Mouse (Mus musculus): ENCODE measurements around the gene Pex3. TPM values are rescaled to one million over a fixed set of nuclear protein-coding genes. Genes with fewer than 3 reads are reported as not detected.

Gene Pex3
- polyA plus RNA-seq (2015; fragmentation: Nextera tagmentation; extraction: Ambion mirVana), result 20.8 and 22.2 TPM in 2 replicates

DNA sequence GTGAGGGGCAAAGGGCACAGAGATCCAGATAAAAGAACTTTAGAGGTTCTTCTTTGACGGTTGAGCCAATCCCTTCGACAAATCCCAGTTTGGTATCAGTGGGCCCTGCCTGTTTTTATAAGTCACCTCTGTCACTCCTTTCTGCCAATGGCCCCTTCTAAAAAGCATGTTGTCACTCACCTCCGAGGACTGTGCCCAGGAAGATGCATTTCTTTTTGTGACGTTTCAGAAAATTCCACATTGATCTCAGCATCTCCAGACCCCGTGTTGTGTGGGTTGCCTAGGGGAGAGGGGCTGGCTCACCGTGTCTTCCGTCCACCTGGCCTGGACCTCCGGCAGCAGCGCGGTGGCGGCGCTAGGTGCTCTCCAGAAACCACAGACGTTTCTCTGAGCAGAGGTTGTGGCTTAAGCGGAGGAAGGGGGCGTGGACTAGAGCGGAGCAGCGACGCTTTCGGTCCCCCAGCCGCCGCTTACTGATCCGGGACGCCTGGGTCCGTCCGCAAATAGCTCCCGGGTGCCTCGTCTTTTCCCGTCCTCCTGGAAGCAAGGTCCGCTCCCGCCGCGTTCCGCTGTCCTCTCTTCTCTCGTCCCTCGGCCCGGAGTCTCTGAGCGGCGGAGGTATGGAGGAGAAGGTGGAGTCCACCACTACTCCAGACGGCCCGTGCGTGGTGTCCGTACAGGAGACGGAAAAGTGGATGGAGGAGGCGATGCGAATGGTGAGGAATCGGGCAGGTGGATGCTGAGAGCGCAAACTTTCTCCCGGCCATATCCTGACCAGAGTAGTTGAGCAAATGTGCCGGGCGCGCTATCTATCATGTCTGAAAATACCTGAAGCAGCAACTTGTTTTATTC lies at the start of gene Pex3, which contains the start of gene Adat2:
Gene Pex3 (minus strand): TSS at position 497 of the 852 bp plus-strand sequence.
Gene Adat2 (plus strand): TSS at position 249 of the 852 bp plus-strand sequence.
- H3K9ac ChIP-seq (ENCODE audit: low read length), result peak within 1 kb of the TSS; percentile 77
- ATAC-seq (ENCODE audit: low FRiP score, low TSS enrichment) (peak; percentile 98), DNase-seq (ENCODE audit: low spot score) (peak; percentile 94)
- peak within 1 kb of the TSS; percentile 66 for H3K4me2 ChIP-seq (replicated peaks; ENCODE audit: low read depth)
- H3K27me3 ChIP-seq (ENCODE audit: control insufficient read depth, insufficient read depth, low read length), result no peaks in the 10 kb centered on the region
- H3K27ac ChIP-seq (replicated peaks), result peak within 1 kb of the TSS; percentile 82
- H3K36me3 ChIP-seq (ENCODE audit: control insufficient read depth, insufficient read depth, low read length), result no peaks in the 10 kb centered on the region
- H3K4me3 ChIP-seq (ENCODE audit: low read depth, low read length), result peak within 1 kb of the TSS; percentile 63
- TF ChIP-seq EP300 (optimal IDR thresholded peaks at IDR 0.05) (no peak), CTCF (IDR thresholded peaks at IDR 0.05; ENCODE audit: low read depth) (peak; percentile 33)
- WGBS, result under 1% methylated on average over 42 of the region's 51 CpGs
- no peaks in the 10 kb centered on the region for H3K4me1 ChIP-seq (replicated peaks; ENCODE audit: control insufficient read depth, insufficient read depth)
- H3K9me3 ChIP-seq (ENCODE audit: control insufficient read depth, low read length), result no peaks in the 10 kb centered on the region

DNA sequence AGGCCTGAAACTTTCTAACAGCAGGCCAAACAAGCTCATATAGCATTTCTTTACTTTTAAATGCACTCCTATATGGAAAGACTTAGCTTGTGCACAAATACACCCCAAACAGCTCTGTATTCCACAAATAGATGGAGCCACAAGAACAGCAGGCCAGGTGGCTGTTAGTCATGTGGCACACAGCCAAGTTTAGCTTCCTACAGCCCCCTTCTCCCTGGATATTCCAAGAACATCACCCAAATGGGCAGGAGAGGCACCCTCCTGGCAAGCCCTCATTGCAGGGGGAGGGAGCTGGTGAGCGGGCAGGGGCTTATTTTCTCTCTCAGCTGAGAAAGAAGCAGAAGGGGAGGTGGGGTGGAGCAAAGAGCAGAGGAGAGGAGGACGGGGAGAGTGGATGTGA lies 48.0 kb upstream of the Pex3 start:
- 71% methylated on average over 2 of the region's 2 CpGs for WGBS
- DNase-seq (ENCODE audit: low spot score) (no peak), ATAC-seq (ENCODE audit: low FRiP score, low TSS enrichment) (no peak)
- no peaks in the 10 kb centered on the region for H3K4me1 ChIP-seq (replicated peaks; ENCODE audit: control insufficient read depth, insufficient read depth)
- H3K27ac ChIP-seq (replicated peaks), result no peak overlapping the region
- H3K27me3 ChIP-seq (ENCODE audit: control insufficient read depth, insufficient read depth, low read length), result no peaks in the 10 kb centered on the region
- no peak overlapping the region for H3K4me2 ChIP-seq (replicated peaks; ENCODE audit: low read depth)
- H3K36me3 ChIP-seq (ENCODE audit: control insufficient read depth, insufficient read depth, low read length), result no peaks in the 10 kb centered on the region
- no peak for TF ChIP-seq EP300 (optimal IDR thresholded peaks at IDR 0.05)
- no peak for TF ChIP-seq CTCF (IDR thresholded peaks at IDR 0.05; ENCODE audit: low read depth)
- H3K9me3 ChIP-seq (ENCODE audit: control insufficient read depth, low read length), result no peaks in the 10 kb centered on the region
- no peak overlapping the region for H3K4me3 ChIP-seq (ENCODE audit: low read depth, low read length)
- H3K9ac ChIP-seq (ENCODE audit: low read length), result no peak overlapping the region

DNA sequence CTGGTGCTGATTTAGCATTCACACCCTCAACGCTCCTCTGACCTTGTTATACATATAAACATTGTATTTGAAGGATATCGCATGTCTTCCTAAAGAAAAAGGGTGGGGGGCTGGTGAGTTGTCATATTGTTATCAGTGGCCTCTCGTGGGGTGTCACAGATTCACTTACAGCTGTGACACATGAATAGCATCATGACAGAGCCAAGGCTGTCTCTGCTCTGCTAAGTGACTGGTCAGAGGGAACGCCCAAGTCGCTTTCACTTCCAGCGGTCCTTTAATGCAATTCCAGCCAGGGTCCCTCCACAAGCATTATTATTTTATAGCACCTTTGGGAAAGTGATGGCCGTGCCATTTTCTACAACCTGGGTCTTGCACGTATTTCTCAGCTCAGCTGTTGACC lies 44.5 kb upstream of the Pex3 start:
- no peak for TF ChIP-seq CTCF (IDR thresholded peaks at IDR 0.05; ENCODE audit: low read depth)
- TF ChIP-seq EP300 (optimal IDR thresholded peaks at IDR 0.05), result no peak
- Histone ChIP-seq H3K9me3 (ENCODE audit: control insufficient read depth, low read length) (no peaks in the 10 kb centered on the region), H3K9ac (ENCODE audit: low read length) (no peak overlapping the region), H3K27ac (replicated peaks) (no peak overlapping the region), H3K4me2 (replicated peaks; ENCODE audit: low read depth) (no peak overlapping the region), H3K36me3 (ENCODE audit: control insufficient read depth, insufficient read depth, low read length) (no peaks in the 10 kb centered on the region), H3K27me3 (ENCODE audit: control insufficient read depth, insufficient read depth, low read length) (no peaks in the 10 kb centered on the region), H3K4me1 (replicated peaks; ENCODE audit: control insufficient read depth, insufficient read depth) (no peaks in the 10 kb centered on the region), H3K4me3 (ENCODE audit: low read depth, low read length) (no peak overlapping the region)
- ATAC-seq (ENCODE audit: low FRiP score, low TSS enrichment) (no peak), DNase-seq (ENCODE audit: low spot score) (no peak)
- 79% methylated on average over 8 of the region's 8 CpGs for WGBS

DNA sequence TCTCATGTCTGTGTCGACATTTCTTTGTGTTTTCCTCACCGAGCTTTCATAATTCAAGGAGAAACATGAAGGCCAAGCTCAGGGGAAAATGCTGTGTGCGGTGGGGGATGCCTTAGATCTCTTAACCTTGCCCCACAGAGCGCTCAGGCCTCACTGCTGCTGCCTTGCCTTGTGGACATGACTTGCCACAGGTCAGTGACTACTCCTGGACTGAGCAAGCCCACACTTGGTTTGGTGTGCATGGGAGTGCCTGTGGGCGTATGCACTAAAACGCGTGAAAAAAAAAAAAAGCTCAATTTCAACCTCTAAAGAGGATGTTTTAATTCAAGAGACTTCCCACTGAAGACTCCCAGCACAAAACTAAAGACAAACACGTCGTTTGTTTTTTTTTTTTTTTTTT lies 43.9 kb upstream of the Pex3 start:
- DNase-seq (ENCODE audit: low spot score) (no peak), ATAC-seq (ENCODE audit: low FRiP score, low TSS enrichment) (no peak)
- Histone ChIP-seq H3K4me2 (replicated peaks; ENCODE audit: low read depth) (no peak overlapping the region), H3K4me3 (ENCODE audit: low read depth, low read length) (no peak overlapping the region), H3K9me3 (ENCODE audit: control insufficient read depth, low read length) (no peaks in the 10 kb centered on the region), H3K4me1 (replicated peaks; ENCODE audit: control insufficient read depth, insufficient read depth) (no peaks in the 10 kb centered on the region), H3K9ac (ENCODE audit: low read length) (no peak overlapping the region), H3K27me3 (ENCODE audit: control insufficient read depth, insufficient read depth, low read length) (no peaks in the 10 kb centered on the region), H3K27ac (replicated peaks) (no peak overlapping the region), H3K36me3 (ENCODE audit: control insufficient read depth, insufficient read depth, low read length) (no peaks in the 10 kb centered on the region)
- no peak for TF ChIP-seq EP300 (optimal IDR thresholded peaks at IDR 0.05)
- no peak for TF ChIP-seq CTCF (IDR thresholded peaks at IDR 0.05; ENCODE audit: low read depth)
- WGBS, result 83% methylated on average over 9 of the region's 9 CpGs

DNA sequence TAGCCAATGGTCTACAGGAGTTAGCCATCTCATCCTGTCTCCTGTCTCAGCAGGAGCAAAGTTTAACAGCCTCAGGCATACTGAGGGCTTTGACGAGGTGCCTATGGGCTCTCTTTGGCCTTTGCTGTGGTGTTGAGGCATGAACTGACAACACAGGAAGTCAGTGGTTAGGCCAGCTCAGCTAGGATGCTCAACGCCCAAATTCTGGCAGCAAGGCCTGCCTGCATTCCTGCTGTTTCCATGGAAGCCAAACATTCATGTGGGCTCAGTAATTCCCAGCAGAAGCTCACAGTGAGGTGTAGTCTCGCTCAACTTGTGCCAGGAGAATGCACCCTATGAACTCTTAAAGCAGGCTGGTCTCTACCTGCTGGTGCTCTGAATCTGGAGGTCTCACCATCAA lies 43.1 kb upstream of the Pex3 start:
- Histone ChIP-seq H3K27ac (replicated peaks) (no peak overlapping the region), H3K9ac (ENCODE audit: low read length) (no peak overlapping the region), H3K4me1 (replicated peaks; ENCODE audit: control insufficient read depth, insufficient read depth) (no peaks in the 10 kb centered on the region), H3K4me3 (ENCODE audit: low read depth, low read length) (no peak overlapping the region), H3K9me3 (ENCODE audit: control insufficient read depth, low read length) (no peaks in the 10 kb centered on the region), H3K4me2 (replicated peaks; ENCODE audit: low read depth) (no peak overlapping the region), H3K27me3 (ENCODE audit: control insufficient read depth, insufficient read depth, low read length) (no peaks in the 10 kb centered on the region), H3K36me3 (ENCODE audit: control insufficient read depth, insufficient read depth, low read length) (no peaks in the 10 kb centered on the region)
- ATAC-seq (ENCODE audit: low FRiP score, low TSS enrichment), result no peak
- WGBS, result 44% methylated on average over 3 of the region's 3 CpGs
- TF ChIP-seq CTCF (IDR thresholded peaks at IDR 0.05; ENCODE audit: low read depth) (no peak), EP300 (optimal IDR thresholded peaks at IDR 0.05) (no peak)
- no peak for DNase-seq (ENCODE audit: low spot score)

DNA sequence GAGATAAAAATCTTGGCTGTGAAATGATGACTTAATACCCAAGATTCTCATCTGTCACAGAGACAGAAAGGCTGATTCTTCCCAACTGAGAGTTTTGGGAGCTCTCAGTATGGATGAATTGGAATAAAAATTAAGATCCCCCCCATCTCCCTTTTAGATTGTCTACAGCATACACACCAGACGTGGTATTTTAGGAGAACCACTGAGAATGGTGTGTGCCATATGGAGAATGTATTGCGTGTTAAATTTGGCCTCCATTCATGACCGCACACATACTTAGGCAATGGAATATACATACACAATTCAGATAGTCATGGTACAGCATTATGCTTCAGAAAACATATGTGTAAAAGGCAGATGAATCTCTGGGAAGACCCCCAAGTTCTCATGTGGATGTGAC lies 40.6 kb upstream of the Pex3 start:
- no peak for DNase-seq (ENCODE audit: low spot score)

More for the DNA sequence above, 40.6 kb upstream of the Pex3 start:
- H3K9me3 ChIP-seq (ENCODE audit: control insufficient read depth, low read length), result no peaks in the 10 kb centered on the region
- TF ChIP-seq CTCF (IDR thresholded peaks at IDR 0.05; ENCODE audit: low read depth) (no peak), EP300 (optimal IDR thresholded peaks at IDR 0.05) (no peak)
- no peaks in the 10 kb centered on the region for H3K27me3 ChIP-seq (ENCODE audit: control insufficient read depth, insufficient read depth, low read length)
- ATAC-seq (ENCODE audit: low FRiP score, low TSS enrichment), result no peak
- H3K4me1 ChIP-seq (replicated peaks; ENCODE audit: control insufficient read depth, insufficient read depth), result no peaks in the 10 kb centered on the region
- no peak overlapping the region for H3K4me3 ChIP-seq (ENCODE audit: low read depth, low read length)
- H3K9ac ChIP-seq (ENCODE audit: low read length), result no peak overlapping the region
- no peak overlapping the region for H3K27ac ChIP-seq (replicated peaks)
- no peaks in the 10 kb centered on the region for H3K36me3 ChIP-seq (ENCODE audit: control insufficient read depth, insufficient read depth, low read length)
- 84% methylated on average over 3 of the region's 3 CpGs for WGBS
- no peak overlapping the region for H3K4me2 ChIP-seq (replicated peaks; ENCODE audit: low read depth)
